Mouse (Mus musculus) R1 (cell line): ENCODE data around the gene Gm20708.
A peak's percentile ranks its signal among the peaks of the same experiment; 100 is the strongest.

Experiments
- DNase-seq: peaks from one replicate; pipeline ENCODE4 v3.0.0-alpha.2; 2018; ENCODE audit warnings: low read depth, low spot score

The Gm20708 gene

DNA sequence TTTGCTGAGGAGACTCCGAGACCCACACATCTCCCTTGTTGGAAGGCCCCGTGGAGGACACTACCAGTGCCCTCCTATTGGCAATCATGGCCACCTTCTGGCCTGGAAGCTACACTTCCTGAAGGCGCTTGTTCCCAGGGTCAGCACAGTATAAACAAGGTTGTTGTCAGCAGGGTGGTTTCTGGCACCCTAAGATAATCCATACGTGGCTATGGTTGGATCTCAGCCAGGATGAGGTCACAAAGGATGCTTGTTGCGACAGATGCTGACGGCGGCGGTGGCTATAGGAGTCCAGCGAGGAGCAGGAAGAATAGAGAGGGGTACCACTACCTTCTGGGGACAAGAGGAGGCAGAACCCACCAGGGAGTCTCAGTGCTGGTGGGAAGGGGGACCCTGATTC lies 20.9 kb downstream of the Gm20708 start:
- no peak for DNase-seq

DNA sequence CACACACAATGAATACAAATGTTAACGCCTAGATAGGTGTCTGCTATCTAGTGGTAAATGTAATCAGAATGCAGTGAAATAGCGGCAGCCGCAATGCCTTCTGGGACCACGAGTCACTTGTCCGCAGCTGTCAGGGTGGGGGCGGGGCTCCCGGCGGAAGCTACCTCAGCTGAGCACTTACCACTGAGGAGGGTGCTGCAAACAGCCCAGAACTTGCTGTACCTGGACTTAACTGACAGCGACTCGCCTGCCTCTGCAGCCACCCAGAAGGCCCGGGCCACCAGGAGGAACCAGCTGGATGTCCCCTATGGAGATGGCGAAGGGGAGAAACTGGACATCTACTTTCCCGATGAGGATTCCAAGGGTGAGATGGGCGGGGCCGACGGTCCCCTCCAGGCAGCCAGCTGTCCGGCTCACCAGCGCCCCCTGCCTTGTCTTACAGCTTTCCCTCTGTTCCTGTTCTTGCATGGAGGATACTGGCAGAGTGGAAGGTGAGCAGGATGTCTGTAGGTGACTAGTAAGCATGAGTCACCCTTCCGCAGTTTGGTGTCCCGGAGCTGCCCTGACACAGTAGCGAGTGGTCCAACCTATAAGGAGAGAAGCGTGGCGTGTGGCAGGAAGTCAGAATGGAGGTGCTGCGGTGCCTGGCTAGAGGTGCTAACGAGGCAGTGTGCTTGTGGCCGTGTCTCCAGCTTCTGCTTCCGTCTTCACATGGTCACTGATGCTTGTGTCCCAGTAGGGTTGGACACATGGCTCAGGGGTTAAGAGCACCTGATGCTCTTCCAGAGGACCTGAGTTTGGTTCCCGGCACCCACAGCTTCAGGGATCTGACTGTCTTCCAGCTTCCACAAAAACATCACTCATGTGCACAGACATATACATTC lies 22.9 kb downstream of the Gm20708 start:
- peak; percentile 96 for DNase-seq

DNA sequence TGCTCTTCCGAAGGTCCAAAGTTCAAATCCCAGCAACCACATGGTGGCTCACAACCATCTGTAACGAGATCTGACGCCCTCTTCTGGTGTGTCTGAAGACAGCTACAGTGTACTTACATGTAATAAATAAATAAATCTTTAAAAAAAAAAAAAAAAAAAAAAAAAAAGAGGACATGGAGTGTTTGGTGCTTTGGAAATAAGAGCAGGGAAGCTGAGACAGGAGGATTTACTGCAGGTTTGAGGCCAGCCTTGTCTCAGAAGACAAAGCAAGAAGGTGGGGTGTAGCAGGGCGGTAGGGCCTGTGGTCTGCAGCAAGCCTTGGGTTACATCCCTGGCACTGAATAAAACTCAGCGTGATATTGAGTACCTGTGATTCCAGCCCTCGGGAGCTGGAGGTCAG lies 24.0 kb downstream of the Gm20708 start:
- peak; percentile 29 for DNase-seq

DNA sequence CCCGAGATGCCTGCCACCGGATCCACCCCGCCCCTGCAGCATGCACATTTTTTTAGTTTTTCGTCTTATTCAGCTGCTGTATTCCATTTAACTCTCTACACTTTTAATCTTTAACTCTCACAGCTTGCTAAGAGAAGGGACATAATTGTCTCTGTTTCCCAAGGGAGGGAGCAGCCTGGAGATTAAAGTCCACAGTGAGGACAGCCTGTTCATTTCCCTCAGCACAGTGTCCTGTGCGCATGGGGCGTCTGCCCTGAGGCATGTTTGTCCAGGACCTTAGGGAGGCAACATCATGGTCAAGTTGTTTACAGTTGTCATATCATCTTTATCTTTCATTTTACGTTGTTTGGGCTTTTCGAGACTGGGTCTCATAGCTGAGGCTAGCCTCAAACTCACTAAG lies 24.6 kb downstream of the Gm20708 start:
- DNase-seq = no peak

DNA sequence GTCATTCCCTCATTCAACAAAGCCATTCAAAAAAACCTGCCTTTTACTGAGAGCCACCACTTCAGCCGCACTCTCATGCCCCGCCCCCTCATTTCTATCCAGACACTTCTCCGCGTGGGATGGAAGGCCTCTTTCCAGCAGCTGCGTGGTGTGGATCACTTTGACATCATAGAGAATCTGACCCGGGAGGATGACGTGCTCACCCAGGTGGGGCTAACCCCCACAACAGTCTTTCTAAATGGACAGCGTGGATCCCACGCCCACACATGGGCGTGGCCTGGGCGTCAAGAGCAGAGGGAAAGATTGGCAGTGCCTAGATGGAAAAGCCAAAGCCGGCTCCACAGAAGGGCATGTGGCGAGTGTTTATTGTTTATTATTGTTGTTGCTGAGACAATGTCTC lies 26.8 kb downstream of the Gm20708 start:
- peak; percentile 96 for DNase-seq

DNA sequence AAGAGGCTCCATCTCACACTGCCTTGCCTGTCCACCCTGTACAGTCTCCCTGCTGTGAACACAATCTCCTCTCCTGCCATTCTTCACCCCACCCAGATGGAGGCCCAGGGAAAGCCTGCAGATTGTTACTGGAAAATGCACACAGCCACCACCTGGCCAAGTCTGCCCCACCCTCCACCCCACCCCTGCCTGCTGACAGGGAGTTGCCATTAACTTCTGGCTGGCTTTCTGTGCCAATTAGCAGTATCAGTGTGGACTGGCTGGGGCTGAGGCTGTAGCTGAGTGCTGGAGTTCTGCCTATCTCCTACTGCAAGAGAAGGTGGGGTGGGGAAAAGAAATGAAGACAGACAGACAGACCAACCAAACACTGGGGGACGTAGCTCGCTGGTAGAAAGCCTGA lies 29.1 kb downstream of the Gm20708 start:
- DNase-seq = no peak

DNA sequence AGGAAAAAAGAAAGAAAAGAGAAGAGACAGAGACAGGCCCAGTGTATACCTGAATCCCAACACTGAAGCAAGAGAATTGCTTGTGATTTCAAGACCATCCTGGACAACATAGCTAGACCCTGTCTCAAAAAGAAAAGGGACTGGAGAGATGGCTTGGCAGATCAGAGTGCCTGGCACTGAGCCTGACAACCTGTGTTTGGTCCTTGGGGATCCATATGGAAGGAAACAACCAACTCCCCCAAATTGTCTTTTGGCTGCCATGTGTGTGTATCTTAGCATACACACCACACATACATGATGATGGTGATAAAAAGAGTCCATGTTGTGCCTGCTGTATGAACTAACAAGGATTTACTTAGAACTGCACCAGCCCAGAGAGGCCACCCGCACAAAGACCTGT lies 29.6 kb downstream of the Gm20708 start:
- no peak for DNase-seq

DNA sequence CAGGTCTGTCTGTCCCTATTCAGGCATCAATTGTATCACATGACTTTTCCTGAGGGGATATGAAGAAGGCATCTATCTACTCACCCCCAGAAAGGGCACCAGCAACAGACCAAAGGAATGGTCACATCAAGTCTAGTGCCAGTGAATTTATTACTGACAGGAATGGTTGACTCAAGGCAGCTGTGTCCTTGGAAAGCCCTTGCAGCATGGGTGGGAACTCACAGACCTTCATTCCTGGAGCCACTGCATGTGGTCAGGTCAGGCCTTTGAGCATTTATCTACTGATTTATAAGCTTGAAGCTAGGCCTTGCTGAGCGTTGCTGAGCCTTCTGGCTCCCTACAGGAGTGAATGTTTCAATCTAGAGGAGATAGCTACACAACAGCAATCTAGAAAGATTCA lies 31.4 kb downstream of the Gm20708 start:
- DNase-seq = no peak

DNA sequence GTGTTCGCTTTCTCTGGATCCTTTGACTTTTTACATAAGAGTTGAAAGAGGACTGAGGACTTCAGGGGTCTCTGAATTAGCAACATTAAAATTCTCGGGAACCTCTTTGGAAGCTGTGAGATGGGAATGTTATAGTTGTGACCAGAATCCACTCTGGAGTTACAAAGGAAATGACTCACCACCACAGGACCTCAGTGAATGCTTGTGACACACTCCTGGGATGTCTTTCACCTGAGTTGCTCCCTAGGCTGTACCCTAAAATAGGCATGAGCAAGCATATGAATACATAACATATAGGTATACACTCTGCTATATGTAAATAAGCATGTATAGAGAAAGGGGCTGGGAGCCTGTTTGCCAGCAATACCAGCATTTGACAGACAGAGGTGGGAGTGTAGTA lies 34.0 kb downstream of the Gm20708 start:
- DNase-seq = no peak

DNA sequence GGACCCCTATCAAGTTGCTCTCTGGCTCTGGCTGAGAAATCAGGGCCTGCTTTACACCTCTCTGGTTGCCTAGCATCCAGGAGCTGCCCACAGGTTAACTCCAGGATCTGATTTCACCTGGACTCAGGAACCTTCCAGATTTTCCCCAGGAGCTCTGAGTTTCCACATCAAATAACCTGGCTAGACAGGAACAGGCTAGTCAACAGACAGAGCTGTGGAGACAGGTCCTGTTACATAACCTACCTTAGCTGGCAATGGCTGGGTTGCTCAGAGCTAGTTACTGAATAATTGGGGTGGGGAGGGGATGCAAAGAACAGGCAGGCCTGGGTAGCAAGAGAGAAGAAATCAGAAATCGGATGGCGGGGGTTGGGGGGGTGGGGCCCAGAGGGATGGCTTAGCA lies 35.5 kb downstream of the Gm20708 start:
- DNase-seq = no peak

DNA sequence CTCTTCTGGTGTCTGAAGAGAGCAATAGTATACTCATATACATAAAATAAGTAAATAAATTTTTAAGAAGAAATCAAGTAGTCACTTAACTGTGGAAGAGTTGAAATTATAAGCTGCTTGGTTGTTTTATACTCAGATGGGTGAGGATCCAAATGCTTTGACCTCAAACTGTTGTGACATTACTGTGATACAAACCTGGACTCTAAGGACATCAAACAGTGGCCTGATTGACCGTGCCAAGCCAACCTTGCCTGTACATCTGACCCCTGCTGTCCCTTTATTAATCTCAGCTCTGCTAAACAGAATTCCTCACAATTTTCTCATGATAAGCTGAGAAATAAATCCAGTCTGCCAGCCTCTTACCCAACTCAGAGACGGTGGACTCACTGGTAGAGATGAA lies 36.2 kb downstream of the Gm20708 start:
- no peak for DNase-seq

DNA sequence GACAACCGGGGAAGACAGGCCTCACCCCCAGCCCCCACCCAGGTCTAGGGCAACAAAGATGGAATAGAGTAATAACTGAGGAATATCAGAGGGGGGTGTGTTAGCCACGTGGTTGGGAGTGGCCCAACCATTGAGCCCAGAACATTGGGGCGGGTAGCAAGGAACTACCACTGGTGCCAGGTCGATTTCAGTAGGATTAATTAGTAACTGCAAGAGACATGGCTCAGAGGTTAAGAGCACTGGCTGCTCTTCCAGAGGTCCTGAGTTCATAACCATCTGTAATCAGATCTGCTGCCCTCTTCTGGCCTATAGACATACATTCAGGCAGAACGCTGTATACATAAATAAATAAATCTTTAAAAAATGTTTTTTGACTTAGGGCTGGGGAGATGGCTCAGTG lies 37.2 kb downstream of the Gm20708 start:
- DNase-seq = peak; percentile 49

DNA sequence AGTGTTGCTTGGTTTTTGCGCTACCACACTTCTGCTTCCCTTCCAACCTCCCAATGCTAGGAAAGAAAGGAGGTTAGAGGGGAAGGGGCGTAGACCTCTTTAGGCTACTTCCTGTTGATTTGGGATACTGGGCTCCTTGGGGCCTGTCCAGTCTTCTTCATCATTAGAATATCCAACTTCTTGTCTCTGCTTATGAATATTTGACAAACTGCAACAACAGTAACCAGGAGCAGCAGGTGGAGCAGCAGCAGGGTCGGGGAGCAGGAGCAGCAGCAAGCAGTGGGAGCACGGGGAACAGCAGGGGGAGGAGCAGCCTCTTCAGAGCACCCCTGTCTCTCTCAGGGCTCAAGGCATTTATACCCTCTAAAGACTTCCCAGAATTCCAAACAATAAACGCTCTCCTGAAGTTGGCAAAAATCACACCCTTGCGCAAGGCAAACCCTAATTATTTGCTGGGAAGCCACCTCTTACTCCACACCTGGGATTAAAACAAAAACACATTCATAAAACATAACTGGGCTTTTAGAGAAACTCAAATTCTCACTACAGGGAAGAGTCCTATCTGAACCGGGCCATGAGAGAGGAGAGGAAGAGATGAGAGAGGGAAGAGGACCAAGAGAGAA lies 38.2 kb downstream of the Gm20708 start:
- no peak for DNase-seq

DNA sequence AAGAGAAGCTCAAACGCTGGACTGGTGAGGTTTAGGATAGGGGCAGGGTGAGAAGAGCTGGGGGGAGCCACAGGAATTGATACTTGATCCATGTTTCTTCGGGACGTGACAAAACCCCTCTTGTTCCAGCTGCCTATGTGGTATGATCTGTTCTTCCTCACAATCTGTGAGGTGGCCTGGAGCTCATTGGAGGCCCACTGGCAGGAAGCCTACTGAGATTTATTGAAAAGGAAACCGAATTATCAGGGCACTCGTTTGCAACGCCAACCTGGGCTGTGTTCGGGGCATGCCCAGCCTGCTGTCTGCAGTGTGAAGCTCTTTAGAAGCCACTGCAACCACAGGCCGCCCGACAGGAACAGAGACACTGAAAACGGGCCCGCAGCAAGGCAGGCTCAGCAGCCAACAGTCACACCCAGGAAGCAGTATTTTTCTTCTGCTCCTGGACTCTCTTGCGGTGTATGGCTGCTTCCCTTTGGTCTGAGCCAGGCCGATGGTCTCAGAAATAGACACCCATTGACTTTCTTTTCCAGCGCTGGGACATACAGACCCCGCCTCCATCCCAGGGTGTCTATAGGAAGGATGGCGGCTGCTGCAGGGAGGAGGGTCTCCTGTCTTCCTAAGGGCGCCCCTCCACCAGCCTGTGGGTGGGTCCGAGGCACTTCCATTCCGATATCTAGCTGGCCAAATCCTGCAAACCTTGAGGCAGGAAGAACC lies 39.0 kb downstream of the Gm20708 start:
- DNase-seq = peak; percentile 92

DNA sequence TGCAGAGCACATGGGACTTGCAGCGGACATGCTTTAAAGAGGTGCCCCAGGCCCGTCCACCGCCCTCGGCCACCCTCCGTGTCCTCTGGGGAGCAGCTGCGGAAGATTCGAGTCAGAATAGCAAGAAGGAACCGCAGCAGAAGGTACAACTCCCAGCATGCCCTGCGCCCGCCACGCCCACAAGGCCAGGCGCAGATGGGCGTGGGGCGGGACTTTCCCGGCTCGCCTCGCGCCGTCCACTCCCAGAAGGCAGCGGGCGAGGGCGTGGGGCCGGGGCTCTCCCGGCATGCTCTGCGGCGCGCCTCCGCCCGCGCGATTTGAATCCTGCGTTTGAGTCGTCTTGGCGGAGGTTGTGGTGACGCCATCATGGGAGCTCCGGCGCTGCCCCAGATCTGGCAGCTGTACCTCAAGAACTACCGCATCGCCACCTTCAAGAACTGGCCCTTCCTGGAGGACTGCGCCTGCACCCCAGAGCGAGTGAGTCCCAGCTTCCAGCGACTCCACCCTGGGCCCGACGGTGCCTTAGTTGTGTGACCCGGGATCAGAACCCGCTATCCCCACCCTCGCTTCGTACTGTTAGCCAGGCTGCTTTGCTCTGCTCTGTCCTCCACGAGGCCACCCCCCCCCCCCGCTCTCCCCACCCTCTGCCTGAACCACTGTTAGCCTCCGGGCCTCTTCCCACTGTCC lies 39.7 kb downstream of the Gm20708 start, which contains the start of gene Birc5:
Birc5 (plus strand) TSS at position 267 of the 687 bp plus-strand sequence.
- peak; percentile 97 for DNase-seq

DNA sequence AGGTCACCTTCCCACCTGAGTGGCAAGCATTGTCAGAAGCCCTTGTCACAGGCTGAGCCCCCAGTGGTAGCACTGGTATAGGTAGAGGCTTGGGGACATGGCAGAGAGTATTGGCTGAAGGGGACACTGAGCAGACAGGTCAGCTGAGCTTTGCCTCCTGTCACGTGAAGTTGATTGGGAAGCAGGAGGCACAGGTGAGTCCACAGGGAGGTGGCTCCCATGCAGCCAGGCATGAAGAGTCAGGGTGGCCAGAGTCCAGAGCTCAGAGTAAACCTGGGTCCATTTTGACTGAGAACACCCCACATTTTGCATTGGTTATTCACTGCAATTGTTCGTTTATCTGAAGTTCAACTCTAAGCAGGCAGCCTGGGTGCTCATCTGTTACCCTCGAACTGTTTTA lies 43.4 kb downstream of the Gm20708 start:
- no peak for DNase-seq

DNA sequence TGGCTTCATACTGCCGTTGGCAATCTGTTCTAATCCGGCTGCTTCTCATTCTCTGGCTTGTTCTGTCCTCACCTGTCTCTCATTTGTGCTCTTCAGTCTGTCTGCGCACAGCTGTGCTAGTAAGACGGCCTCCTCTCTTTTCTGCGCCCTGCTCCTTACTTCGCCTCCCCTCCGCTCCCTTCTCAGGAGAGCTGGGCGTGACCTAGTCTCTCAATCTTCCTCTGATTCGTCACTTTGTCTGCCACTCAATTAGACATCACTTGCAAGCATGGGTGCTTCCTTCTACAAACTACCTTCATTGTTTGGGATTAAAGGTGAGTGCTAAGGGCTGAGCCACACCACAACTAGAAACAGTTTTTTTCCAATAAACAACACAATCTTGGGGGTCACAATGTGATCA lies 44.8 kb downstream of the Gm20708 start:
- peak; percentile 92 for DNase-seq

DNA sequence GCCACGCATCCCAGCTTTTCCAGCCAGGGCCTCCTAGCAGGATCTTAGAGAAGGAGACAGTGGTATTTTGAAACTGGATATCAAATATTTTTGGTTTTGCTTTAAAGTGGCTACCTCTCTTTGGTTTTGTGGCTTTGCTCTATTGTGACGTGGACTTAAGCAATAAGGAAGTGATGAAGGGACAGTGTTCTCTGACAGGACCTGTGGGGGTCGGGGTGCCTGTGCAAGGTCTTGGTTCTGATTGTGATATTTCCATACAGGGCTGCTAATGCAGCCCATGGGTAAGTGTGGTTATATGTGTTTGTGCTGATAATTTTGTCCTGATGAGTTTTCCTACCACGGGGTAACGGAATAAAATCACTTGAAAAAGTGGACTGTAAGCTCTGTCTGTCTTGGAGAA lies 45.9 kb downstream of the Gm20708 start:
- no peak for DNase-seq

DNA sequence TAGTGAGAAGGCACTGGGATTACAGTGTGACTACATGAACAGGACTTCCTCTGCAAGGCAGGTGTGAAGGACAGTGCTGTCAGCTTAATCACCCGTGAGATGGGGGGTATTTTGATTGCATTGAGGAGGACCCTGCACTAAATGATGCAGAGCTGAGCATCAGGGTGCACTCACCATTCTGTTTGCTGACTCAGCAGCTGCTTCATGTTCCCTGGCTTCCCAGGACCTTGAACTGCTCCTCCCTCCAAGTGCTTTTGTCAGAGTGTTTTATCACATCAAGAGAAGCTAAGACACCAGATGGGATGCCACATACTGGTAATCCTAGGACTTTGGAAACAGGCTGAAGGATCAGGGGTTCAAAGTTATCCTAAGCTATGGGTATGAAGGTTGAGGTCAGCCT lies 46.5 kb downstream of the Gm20708 start:
- DNase-seq = no peak

DNA sequence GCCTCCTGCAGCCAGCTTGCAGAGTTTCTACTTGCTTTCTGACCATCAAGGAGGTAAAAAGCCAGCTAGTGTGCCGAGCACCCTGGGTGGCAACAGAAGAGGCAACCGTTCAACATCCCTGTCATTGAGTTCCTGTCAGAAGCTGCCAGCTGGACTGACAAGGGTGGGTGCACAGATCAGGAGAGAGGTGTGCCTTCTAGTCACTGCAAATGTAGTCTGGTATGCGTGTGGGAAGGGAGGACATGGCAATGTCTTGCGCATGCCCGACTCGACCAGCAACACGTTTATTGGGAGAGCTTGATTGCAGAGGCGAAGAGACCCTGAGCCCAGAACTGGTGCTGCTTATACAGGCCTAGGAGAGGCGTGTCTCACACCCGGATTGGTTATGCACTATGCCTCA lies 48.0 kb downstream of the Gm20708 start:
- peak; percentile 62 for DNase-seq

DNA sequence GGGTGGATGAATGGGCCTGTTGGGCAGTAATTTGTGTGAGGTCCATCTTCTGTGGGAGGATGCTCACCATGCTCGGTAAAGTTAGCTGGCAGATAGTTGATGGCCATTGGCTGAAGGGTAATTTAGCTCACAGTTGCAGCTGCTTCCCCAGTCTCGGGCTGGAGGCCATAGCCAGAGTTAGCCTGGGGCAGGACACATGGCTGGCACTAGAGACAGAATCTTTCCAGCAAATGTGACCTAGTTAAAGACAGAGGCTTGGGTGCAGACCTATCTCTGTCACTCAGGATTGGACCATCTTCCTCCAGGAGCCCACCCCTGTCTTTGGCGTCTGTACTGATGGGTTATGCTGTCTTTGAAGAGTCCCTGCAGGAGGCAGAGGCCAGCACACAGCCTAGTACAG lies 48.9 kb downstream of the Gm20708 start:
- DNase-seq = no peak

DNA sequence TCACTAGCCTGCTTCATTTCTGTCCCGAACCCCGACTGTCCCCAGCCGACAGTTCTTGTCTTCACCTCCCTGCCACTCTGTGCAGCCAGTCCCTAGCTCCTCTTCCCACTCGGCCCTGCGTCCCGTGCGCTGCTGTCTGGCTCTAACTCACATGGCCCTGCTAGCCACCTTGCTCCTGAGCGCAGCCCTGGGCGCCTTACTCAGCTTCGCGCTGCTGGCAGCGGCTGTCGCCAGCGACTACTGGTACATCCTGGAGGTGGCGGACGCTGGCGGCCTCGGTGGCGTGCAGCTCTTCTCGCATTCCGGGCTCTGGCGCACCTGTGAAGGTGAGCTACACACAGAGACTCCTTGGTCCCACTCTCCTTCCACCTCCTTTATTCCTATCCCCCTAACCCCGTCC lies 51.1 kb downstream of the Gm20708 start, which contains the start of gene Tmem235:
Tmem235 (plus strand) TSS at position 152 of the 400 bp plus-strand sequence.
- no peak for DNase-seq
